Mouse (Mus musculus) heart, postnatal 36 days (tissue): Measurements from ENCODE around the gene H2afy2. TPM values are rescaled to one million over a fixed set of nuclear protein-coding genes. Genes with fewer than 3 reads are reported as not detected.
A peak's percentile ranks its signal among the peaks of the same experiment; 100 is the strongest.

ENCODE experiments used
- DNase-seq, 2 experiments: peaks; one replicate each; pipeline ENCODE4 v3.0.0; 2021 to 2022
- intact Hi-C: fragments of 180-260 bp; cut with DNase I; formaldehyde crosslinking; loops from one replicate; pipeline ENCODE4 v1.15.1; 2025
- total RNA-seq, 2 experiments: library from RNA; stranded (reverse); gene quantifications; 2 replicates each; pipeline ENCODE4 v1.2.3; 2021

Gene H2afy2
- total RNA-seq, 2 experiments from 2014 or later = 3.6 to 5.7 TPM

DNA sequence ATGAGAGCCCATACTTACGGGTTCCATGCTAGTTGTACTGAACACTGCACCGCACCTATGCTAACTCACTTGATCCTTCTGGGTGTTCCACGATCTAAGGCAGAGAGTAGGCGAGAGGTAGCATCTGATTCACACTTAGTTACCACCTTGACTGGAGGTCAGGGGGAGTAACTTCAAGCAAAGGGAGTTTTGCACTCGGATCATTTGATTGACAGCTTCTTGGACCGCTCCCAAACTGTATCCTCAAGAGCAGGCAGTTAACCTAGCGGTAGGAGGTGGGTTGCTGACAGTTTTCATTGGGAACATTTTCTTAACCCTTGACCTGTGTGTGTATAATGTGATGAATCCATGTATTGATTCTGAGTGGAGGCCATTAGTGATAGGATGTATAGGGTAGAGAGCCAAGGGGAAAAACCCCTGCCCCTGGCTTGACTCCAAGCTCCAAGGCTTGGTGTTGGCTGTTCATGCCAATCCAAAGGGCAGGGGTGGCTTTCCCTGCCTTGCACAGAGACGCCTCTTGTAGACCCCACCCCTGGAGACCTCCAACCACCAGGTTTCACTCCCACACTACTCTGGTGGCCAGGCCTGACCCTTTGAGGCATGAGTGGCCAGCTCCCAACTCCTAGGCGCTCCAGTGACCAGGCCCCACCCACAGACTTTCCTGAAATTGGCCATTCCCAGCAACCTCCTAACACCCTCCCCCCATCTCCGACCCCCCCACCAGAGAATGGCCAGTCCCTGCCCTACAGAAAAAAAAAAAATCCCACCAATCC, 3.8 kb upstream of the H2afy2 start:
- no peak for DNase-seq

DNA sequence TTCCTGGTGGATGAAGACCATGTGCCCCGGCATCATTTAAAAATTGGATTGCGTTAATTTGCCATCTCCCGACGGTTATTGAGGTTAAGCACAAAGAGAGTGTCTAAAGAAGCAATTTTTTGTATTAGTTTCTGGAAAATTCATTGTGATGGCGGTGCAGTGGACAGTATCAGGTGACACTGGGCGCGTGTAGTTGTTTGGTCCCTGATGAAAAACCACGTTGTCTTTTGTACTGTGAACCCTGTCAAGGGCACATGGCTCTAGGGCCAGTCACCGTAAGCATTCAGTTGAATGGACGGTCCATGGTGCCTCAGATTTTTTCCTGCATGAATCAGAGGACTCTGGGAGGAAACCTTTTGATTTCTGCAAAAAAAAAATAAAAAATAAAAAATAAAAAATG, 467 bp upstream of the H2afy2 start:
- no peak for DNase-seq
- intact Hi-C loops = no loop called here

More for the DNA sequence above, 3.8 kb upstream of the H2afy2 start:
- intact Hi-C loops = no loop called here

DNA sequence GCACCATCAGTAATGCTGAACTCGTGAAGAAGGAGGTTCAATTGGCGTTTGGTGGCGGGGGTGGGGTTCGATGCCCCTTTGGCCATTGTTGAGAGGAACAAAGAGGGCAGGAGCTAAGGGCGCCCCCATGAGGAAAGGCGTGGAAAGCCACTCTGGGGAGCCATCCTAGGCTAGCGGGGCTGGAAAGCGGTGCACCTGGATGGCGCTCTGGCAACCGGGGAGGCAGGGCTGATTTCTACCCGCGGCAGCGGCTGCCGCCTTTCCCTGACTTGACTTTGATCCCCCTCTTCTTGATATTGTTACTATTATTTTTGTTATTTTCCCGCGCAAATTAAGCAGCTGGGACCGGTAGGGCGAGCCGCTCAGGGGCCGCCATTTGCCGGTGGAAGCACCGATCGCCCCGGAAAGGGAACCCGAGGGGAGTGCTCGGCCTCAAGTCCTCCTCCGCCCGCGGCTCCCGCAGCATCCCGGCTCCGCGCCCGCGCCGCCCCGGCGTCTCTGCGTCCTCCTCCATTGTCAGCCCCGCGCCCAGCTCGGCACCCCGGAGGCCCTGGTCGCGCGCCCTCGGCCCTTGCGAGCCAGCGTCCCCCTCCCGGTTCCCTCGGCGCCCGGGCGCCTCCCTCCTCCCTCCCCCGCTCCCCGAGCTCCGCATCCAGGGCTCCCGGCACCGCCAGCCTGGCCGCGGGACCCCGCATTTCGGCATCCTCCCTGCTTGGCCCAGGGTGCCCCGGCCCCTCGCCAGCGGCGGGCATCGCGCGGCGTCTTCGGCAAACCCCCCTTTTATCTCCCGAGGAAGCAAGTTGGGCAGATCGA, 942 bp downstream of the H2afy2 start:
- DNase-seq = peak; percentile 50 to 70
- intact Hi-C loops = no loop called here

DNA sequence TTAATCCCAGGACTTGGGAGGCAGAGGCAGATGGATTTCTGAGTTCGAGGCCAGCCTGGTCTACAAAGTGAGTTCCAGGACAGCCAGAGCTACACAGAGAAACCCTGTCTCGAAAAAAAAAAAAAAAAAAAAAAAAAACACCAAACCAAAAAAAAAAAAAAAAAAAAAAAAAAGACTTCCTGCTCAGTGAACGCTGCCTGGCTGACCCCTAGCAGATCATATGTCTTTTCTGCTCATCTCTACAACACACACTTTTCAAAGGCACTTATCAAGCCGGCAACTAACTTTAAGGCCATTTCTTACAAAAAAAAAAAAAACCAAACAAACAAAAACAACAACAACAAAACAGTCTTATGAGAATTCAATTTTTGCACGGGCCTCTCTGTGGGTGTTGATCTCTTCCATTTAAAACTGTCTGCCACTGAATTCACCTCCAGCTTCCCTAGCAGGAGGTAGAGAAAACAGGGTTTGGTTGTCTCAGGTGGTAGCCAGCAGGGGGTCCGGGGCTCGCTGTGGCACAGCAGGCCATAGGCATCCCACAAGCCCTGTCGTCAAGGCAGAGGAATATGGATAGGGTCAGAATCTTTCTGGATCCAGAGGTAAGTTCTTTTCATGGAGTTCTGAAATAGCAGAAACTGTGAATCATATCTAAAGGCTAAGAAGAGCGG, 2.4 kb downstream of the H2afy2 start:
- intact Hi-C loops = no loop called here
- DNase-seq = no peak

DNA sequence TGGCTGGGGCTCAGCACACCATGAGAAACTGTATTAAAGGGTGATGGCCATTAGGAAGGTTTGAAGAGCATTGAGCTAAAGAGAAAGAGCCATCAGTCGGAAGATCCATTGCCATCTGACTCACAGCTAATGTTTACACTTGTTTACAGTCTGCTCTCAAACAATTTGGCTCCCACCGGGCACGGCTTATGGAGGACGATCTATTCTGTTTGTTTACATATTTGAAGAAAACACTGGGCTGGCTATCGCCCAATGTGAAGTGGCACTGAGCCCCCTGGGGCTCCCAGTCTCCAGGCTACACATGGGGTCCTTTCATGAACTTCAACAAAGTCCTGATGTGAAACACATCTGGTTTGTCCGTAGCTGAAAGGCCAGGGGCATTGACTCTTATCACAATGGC, 17.1 kb downstream of the H2afy2 start:
- intact Hi-C loops = no loop called here
- no peak for DNase-seq

DNA sequence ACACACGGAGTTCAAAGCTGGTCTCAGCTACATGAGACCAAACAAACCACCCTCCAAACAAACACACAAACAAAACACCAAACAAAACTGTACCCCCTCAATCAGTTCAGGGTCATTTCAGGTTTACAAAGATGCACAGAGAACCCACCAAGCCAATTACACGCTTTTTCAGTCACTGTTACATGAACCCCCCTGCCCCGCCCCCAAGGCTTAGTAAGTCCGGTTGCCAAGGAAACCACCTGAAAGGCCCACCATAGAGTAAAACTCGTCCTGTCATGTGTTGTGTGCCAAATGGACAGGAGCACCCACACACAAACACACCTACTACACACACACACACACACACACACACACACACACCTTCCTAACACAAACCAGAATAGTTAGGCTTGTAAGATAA, 18.4 kb downstream of the H2afy2 start:
- DNase-seq = no peak
- intact Hi-C loops = no loop called here

DNA sequence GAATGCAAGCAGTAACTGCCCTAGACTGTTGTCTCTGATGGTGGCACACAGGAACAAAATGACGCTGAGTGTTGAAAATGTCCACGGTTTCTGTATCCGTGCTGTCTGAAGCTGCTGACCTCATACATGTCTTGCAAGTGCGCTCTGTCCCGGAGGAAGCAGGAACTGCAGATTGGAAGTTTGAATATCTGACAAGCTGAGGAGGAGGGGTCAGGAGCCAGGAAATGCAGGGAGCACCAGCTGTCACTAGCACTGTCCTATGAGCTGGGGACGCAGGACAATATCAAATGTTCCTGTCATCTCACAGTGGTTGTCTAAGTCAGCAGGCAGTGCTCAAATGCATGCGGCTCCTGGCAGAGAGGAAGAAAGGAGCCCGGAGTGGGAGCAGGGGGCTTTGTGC, 19.3 kb downstream of the H2afy2 start:
- peak; percentile 6 to 14 for DNase-seq
- intact Hi-C loops = no loop called here

DNA sequence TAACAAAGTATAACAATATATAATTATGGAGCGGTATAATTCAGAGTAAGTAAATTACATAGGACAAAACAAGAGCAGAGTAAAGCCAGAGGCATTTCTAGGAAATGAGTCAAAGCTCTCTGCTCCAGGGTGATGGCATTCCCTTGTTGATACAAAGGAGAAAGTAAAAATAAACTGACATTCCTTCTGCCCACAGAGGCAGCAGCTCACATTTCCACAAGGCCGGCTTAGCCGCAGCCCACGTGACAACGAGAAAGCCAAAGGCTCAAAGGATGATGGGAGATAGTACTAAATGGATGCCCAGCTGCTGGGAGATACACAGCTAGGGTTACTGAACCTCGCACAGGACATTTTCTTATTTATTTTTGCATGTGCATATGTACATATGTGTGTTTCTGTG, 24.1 kb downstream of the H2afy2 start:
- peak in 1 of 2 experiments; percentile 10 for DNase-seq
- intact Hi-C loops = no loop called here

DNA sequence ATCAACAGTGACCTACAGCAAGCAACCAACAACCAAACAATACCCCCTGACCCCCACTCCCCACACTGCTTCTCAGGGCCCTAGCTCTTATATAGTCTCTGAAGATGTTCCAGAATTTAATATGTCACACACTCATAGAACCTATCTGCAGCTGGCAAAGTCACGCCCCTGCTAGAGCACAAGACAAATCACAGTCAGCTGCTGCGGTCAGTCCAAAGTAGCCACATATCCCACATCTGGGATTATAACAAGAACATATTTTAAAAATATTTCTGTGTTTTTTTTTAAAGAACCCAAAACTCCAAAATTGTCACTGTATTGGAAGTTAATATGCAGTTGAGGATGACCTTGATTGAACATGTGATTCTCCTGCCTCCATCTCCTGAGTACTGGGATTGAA, 25.0 kb downstream of the H2afy2 start:
- intact Hi-C loops = no loop called here
- no peak for DNase-seq

DNA sequence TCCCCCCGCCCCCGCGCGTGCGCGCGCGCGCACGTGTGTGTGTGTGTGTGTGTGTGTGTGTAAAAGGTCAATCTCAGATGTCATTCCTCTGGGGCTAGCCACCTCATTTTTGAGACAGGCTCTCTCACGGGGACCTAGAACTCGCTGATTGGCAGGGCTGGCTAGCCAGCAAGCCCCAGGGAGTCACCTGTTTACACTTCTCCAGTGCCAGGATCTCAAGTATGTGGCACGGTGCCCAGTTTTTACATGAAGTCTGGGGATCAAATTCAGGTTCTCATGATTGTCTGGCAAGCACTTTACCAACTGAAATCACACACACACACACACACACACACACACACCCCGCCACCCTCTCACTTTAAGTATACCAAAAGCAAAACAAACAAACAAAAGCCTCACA, 26.9 kb downstream of the H2afy2 start:
- intact Hi-C loops = no loop called here
- peak; percentile 41 to 47 for DNase-seq

DNA sequence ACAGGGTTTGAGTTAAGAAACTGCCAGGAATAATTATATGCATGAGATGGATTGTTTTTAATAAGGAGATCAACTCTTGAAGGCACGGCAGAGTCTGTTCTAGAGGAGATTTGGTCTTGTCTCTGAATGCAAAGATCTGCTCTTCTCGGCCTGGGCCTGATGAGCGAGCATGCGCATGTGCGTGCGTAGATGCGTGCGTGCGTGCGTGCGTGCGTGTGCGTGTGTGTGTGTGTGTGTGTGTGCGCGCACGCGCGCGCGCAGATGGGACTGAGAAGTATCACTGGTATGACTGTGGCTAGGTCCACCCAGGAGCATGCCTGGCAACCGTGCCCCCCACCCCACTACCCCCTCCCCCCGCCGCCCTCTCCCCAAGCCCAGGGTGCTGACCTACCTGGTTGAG, 30.9 kb downstream of the H2afy2 start:
- intact Hi-C loops = no loop called here

DNA sequence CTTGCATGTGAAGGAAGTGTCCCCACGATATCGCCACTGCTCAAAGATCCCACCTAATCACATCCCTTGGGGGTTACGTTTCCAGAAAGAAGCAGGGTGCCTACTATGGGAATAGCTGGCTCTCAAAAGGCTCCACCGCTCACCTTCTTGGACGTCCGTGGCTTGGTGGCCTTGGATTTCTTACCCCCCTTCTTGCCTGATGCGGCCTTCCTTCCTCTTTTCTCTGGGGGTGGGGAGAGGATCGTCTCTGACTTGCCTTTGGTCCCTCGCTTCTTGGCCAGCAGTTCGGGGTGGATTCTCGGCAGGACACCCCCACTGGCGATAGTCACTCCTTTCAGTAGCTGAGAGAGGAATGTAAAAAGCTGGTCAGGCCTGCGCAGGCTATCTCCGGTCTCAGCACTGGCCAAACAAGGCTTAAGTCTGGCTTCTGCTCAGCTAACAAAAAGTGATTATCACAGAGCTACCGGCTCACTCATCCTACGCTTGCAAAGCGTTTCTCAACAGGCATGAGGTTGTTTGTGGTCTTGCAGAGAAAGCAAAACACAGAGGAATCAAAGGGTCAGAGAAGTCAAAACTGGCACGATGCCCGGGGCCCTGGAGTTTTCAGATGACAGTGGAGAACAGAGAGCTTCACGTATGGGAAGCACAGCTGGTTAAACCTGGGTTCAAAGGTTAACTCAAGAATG, 32.3 kb downstream of the H2afy2 start:
- intact Hi-C loops = no loop called here
- peak; percentile 13 to 17 for DNase-seq

More for the DNA sequence above, 30.9 kb downstream of the H2afy2 start:
- DNase-seq = no peak

DNA sequence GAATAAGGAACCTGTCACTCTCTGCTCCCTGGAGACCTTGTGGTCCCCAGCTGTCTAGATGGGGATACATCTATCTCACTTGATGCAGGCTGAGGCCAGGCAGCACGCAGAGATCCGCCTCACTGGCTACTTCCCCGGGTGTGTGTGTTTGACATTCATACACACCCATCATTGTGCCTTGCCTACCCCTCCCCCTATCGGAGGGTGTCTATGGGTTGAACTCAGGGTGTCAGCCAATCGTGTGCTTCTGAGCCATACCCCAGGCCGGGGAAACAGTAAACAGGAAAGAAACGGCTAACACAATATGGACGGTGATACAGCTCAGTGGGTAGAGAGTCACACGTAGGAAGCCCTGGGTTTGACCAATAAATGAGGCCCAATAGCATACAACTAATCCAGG, 33.9 kb downstream of the H2afy2 start:
- intact Hi-C loops = no loop called here
- no peak for DNase-seq

DNA sequence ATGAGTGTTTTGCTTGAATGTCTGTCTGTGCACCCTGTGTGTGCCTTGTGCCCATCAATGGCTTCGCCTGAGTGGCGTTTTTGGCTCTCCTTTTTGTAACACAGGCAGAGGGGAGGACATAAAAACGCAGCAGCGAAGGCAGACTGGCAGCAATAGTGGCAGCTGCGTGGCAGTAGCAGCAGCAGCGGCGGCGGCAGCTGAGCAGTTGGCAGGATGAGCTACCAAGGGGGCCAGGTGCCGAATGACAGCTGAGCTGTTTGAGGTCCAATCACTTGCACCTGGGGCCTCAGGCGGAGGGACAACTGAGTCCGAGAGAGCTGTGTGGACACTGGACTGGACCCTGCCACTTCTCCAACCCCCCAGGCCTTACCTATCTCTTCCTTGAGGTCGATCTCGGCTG, 36.6 kb downstream of the H2afy2 start:
- intact Hi-C loops = no loop called here
- no peak for DNase-seq

DNA sequence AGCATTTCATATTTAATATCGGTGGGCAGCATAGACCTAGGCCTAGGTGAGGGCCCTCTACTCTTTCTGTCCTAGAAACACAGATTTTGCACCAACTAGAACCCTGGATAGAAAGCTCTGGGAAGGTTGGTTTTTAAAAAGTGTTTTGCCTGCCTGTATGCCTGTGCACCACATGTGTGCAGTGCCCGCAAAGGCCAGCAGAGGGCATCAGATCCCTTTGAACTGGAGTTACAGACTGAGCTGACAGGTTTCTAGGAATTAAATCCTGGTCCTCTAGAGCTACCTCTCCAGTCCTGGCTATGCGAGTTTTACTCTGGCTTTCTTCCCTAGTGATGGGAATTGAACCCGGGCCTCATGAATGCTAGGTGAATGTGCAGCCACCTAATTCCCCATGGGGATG, 38.8 kb downstream of the H2afy2 start:
- intact Hi-C loops = no loop called here
- DNase-seq = peak in 1 of 2 experiments; percentile 31

DNA sequence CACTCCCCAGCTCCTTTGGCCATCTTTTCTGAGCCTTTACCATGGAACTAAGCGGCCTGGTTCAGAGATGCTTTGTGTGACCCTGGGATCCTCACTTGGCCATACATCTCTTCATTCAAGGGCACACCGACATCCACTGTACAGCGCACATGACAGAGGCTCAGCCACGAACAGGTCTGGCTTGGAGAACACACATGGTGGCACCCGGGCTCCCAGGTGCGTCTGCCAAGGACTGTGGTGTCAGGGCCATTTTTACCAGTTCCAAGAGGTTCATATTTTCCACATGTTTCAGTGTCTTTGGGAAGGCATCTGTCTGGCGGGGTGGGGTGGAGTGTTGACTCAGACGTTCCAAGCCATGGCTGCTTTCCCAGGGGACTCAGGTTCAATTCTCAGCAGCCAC, 41.6 kb downstream of the H2afy2 start:
- intact Hi-C loops = no loop called here
- no peak for DNase-seq

DNA sequence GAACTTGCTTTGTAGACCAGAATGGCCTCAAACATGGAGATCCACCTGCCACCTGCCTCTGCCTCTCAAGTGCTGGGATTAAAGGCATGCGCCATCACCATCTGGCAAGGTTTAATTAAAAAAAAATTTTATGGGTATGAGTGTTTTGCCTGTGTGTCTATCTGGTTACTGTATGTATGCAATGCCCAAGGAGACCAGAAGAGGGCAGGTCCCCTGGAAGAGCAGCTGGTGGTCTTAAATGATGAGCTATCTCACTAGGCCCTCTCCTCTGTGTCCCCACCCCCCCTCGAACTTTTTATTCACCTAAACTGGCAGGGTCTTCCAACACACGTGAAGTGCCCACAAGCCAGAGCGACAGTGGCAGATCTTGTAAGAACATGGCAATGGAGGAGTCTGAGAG, 42.1 kb downstream of the H2afy2 start:
- DNase-seq = no peak
- intact Hi-C loops = no loop called here

DNA sequence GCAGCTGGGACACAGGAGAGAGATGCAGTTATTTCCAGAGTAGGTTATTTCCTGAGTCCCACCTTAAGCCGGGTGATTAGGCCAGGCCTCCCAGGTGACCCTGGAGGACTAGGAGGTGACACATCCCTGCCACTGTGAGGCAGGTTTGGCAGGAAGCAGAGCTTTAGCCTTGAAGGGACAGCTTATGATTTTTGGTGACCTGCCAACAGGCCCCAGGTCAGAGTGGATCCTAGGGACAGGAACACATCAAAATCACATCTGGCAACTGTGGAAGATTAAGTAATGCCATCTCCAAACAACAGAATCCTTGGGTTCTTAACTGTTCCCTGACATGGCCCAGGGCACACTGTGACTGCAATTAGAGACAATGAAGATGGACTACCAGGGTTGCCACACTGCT, 42.6 kb downstream of the H2afy2 start:
- intact Hi-C loops = no loop called here
- no peak for DNase-seq

DNA sequence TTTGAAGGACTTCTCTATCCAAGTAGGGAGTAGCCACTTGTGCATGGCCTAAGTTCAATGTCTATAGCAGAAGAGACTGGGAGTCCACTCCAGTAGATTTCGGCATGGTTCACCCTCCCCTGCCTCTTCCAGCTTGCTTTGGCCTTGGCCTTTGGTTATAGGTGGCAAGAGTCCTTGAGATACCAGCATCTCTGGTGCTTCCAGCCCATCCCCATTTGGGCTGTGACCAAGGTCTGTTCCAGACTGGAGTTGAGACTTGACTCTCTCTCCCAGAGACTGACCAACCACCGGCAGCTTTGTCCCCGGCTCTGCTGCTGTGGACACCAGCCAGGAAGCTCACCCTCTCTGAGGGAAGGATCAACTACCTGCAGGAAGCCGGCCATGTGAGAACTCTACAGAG, 45.8 kb downstream of the H2afy2 start:
- DNase-seq = no peak
- intact Hi-C loops = no loop called here

DNA sequence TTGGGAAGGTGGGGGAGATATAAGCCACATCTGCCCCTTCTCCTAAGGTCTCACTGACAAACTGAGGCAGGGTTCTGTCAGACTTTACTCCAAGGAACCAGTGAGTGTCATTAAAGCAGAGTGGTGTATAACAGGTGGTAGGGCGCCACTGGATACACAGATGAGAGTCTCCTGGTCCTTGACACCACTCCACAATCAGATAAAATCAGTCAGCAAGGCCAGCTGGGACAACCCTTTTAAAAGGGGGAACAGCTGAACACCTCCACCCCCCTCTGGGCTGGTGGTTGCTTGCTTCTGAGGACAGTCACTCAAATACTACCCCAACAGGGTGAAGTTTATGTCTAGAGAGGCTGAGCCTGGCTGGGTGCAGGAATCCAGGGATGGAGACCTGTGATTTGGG, 46.4 kb downstream of the H2afy2 start:
- DNase-seq = no peak
- intact Hi-C loops = no loop called here

DNA sequence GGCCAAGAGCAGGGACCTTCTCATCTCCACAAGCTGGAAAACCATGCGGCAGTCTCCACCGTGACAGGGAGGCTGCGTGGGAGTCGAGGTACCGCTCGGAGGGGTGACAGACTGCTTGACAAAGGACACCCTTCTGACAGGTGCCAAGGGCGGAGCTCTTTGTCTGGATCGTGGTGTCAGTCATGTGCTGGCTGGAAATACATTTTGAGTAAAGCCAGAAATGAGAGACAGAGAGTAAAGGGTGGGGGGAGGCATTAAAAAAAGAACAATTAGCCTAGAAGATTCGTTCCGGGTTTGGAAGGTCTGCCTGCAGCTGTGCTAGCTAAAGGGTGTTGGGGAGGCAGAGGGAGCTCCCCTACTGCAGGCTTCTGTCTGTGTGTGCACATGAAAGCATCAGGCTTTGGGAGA, 47.3 kb downstream of the H2afy2 start:
- intact Hi-C loops = no loop called here
- no peak for DNase-seq
